Mouse (Mus musculus) testis, postnatal 14 days (tissue): ENCODE data around the gene Ubqln1.

ENCODE experiments used
- DNase-seq: peaks from one replicate; pipeline ENCODE4 v3.0.0; 2021; ENCODE audit warnings: low spot score

The Ubqln1 gene

DNA sequence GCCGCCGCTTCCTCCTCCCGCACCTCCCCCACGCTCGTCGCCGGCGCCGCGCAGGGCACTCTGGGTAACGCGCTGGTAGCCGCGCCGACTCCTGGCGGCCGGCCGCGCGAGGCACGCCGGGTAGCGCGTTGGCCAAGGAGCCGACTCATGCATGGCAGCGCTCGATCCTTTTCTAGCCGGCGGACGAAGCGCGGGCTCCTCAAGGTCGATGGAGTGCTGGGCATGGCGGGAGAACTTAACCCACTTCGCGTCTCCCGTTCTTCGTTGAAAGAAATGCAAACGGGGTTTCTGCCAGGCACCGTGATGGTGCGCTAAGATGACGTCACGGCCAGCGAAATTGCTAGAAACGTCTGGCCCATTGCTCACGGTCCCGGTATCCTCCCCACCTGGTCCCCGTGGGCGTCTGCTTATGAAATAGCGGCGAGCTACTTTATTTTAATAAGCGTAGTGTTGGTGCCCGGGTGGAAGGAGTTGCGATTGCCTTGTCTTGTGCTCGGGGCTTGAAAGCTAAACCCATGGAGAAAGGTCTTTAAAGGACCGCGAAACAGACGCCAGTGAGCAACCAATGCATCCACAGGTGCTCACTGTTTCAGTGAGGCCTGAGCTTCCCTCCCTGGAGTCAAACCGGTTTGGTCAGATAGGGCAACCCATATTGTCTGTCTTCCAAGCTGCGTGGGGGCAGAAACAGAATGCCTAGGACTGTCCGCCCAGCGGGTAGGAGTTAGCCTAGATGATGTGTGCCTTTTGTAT lies at the start of gene Ubqln1:
Gene Ubqln1, minus strand, starts transcription at position 62 of the 750 bp plus-strand sequence.
- DNase-seq, result peak; percentile 87

DNA sequence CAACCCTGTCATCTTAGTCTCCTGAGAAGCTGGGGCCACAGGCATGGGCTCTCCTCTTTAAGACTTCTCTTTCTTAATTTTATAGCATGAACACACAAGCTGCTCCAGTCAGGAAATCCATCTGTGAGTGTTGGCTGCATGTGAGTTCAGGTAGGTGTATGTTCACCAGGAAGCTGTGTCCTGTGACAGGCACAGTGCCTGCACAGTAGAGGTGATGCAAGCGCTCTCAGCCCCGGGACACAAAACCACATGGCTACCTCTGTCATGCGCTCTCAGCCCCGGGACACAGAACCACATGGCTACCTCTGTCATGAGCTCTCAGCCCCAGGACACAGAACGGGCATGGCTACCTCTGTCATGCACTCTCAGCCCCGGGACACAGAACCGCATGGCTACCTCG lies 48.1 kb upstream of the Ubqln1 start:
- no peak for DNase-seq

DNA sequence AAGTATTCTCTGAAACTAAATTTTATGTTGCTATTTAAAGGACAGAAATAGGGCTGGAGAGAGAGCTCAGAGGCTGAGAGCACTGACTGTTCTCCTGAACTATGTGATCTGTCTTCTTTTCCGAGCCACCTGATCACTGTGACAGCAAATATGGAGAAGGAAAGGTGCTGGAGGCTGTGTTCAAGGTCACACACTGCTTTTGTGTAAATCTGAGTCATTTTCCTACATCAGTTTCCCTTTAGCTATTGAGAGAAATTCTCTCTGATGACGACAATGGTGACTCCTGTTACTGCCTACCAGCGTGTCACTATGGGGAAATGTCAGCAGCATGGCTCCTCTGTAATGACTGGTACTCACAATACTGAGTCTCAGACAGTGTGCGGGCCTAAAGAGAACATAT lies 46.2 kb upstream of the Ubqln1 start:
- peak; percentile 2 for DNase-seq

DNA sequence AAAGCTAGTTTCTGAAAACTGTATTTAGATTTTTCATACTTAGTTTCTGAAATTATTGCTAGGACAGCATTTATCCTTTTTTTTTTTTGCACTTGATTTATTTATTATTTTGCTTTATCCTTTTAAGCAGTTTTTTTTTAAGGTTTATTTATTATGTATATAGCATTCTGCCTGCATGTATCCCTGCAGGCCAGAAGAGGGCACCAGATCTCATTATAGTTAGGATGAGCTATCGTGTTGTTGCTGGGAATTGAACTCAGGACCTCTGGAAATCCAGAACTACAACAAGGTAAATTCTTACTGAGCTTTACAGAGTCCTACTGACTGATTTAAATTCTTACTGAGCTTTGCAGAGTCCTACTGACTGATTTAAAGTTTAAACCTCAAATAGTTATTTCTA lies 37.8 kb upstream of the Ubqln1 start:
- DNase-seq, result no peak

DNA sequence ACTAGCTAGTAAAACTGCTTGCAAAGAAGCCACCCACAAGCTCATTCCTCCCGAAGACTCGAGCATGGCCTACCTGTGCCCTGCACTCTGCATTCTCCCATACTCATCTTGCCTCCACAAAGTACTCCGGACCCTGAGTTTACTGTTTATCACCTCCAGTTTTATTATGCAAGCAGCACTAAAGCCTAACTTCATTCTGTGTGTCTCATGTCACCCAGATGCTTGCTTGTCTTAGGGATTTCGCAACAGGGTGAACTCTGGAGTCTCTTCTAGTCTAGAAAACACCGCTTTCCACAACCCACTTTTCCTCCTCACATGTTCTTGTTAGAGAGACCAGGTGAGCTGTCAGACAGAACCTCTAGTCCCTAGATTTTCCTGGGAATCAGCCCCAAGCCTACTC lies 33.5 kb upstream of the Ubqln1 start:
- DNase-seq, result no peak

DNA sequence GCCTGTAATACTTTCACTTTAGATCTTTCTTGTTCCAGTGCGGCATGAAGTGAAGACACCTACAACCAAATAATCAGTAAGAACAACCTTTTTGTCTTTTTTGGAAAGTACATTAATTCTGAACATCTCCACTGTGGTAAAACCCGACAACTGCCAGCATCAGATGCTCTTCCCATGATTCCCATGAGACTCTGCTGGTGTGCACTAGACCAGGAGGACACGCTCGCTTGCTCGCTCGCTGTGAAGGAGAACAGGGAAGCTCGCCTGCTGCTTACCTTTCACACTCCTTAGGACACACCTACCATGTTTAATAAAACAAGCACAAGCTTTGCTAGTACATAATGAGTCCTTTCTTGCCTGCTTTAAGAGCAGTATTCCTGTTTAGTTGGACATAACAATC lies 21.1 kb upstream of the Ubqln1 start:
- DNase-seq, result no peak

DNA sequence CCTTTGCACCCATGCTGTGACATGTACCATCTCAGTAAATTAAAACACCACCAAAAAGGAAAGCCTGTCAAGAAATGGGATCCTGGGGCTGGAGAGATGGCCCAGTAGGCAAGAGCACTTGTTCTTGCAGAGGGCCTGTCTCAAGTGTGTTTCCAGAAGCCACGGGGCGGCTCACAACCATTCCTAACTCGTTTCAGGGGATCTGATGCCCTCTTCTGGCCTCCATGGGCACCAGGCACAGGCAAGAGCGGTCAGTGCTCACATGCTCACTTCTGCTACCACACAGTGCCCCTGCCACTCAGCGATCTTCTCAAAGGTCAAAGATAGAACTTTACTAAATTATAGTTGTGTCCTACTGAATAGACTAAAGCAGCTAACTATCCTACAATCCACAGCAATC lies 17.2 kb upstream of the Ubqln1 start:
- no peak for DNase-seq

DNA sequence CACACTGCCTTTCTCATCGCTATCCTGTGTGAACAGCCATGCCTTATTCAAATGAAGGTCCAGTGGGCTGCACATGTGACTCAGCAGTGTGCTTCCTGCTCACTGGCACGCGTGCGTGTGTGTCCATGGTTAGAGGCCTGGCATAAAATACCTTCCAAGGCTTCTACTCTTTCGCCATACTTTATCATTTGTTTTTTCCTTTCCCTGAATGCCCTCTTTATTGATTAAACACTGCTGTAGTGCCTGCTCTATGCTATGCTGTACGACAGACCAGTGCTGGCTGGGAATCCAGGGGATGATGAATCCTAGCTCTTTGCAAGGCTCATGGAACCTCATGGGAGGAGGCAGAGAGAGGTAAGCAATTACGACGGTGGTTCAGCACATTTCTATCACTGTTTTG lies 16.6 kb upstream of the Ubqln1 start:
- DNase-seq, result no peak

DNA sequence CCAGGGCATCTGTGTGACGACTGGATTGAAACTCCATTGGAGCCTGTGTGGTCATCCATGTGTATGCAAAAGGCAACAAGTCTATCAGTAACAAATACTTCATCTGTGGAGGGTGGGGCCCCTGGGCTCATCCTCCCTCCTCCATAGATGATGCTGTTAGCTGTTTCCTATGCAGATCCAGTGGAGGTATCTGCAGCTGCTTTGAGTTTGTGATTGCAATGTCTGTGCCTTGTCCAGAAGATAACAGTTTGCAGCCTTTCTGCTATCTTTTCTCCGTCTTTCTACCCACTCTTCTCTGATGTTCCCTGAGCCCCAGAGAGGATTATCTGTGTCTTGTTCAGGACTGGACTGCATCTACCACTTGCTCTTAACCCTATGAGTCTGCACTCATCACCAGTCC lies 13.2 kb upstream of the Ubqln1 start:
- DNase-seq, result no peak

DNA sequence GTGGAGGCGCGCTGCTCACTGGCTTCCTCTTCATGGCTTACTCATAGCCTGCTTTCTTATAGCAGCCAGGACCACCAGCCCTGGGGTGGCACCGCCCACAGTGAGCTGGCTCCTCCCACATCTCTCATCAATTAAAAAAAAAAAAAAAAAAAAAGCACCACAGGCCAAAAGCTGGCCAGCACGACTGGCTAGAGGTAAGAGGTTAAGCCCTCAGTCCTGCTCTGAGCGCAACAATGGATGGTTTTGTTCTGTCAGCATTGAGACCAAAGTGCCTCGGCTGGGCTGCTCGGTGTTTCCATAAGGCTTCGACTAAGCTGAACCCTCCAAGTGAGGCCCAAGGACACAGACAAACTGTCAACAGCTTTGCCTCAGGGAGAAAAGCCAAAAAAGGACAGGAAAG lies 10.2 kb upstream of the Ubqln1 start:
- DNase-seq, result no peak

DNA sequence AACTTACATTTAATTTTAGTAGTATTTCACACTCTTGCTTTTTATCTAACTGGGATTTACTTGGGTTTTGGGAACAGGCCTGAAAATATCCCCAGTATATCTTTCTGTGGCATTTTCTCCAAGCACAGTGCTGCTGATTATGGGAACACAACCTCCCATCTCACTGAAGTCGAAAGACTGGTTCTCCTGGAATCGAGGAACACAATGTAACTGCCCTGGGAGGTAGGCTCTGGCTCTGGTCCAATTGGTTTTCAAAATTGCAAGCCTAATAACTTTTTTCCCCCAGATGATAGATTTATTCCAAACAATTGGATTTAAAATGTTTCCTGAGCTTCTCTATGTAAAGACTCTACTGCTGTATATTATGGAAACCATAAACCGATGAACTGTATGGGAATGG lies 4.8 kb upstream of the Ubqln1 start:
- peak; percentile 74 for DNase-seq

DNA sequence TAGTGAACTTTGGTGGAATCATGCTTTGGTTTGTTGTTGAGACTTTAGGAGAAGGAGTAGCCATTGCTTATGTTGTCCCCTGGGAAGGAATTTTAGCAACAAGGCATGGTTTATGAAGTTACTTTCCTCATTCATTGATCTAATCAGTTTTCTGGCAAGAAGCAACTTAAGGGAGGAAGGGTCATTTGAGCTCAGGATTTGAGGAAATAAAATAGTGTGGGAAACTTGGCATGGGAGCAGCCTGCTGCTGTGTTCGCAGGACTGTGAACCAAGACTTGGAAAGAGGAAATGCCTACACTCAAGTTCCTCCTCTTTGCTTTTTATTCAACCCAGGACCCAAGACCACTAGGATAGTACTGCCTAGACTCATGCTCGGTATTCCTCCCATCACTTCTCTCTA lies 2.1 kb upstream of the Ubqln1 start:
- no peak for DNase-seq

DNA sequence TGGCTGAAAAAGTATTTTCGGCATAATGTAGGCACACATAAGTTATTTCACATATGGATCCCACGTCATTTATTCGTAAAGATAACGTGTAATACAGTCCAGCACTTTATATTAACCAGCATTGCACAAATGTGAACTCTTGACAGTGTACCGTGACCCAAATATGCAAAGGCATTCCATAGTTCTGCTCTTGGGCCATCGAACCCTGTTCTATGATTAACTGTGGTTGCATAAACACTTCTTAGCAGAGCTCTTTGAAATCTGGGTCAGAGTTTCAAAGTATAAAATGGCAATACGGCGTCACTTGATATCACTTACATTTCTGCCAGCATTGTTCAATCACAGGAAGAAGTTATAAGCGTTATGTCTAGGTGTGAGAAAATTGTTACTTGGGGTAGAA lies 942 bp upstream of the Ubqln1 start:
- no peak for DNase-seq

DNA sequence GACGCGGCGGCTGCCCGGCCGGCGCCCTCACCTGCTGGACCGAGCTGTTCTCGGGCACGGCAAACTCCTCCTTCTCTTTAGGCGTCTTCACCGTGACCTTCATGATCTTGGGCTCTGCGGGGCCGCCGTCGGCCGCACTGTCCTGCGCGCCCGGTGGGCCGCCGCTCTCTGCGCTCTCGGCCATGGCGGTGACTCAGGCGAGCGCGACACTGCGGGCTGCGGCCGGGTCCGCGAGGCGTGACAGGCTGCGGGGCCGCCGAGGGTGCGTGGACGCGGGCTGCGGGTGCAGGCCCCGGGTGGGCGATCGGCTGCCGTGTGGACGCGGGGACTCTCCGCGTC lies 231 bp downstream of the Ubqln1 start:
- no peak for DNase-seq

DNA sequence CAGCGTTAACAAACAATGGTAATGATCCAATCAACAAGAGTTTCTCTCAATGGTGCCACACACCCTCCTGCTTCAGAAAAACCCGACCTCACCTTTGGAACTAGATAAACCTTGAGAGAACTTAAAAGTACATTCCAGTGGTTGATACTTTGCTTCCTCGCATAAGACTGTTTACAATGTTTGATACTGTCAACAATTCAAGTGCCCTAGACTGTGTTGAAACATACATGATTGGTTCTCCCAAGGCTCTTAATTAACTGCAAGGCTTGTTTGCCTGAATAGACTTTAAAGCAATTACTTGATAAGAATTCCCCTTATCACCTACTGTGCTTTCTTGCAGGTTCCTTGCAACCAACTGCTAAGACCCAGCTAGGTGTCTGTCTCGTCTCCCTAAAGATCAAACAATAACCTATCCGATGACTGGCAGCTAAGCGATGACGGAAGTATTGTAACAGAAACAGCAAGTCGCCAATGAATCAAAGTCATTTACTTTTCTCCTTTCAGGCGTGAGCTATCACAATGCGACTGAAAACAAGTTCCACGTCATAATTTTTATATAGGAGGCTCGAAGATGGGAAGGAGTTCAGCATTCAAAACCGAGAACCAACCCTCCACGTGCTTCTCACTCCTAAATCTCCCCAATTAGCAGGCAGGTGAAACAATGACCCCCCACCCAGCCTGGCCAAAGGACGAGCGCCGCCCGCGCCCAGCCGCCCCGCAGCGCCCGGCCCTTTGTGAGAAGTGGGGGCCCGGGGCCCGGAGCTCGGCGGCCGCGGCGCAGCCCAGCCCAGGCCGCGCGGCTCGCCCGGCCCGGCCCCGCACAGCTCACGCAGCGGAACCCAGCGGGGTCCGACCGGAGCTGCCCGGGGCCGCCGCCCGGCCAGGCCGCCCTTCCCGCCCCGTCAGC lies 854 bp downstream of the Ubqln1 start:
- DNase-seq, result peak; percentile 31

DNA sequence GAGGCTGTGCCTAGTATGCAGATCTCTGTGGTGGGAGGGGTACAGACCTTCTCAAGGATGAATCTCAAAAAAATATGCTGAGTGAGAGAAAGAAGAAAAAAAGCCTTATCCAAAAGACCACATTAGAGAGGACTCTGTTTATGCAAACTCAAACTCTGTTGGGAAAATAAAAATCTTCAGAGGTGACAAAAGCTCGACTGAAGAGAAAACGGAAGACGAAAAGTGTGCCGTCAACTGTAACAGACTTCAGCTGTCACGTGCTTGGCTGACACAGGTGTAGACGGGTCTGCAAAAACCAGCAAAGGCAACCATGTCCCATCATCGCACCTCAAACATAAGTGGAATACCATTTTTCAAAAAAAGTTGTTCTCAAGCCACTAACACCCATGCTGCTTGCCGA lies 1.7 kb downstream of the Ubqln1 start:
- no peak for DNase-seq

DNA sequence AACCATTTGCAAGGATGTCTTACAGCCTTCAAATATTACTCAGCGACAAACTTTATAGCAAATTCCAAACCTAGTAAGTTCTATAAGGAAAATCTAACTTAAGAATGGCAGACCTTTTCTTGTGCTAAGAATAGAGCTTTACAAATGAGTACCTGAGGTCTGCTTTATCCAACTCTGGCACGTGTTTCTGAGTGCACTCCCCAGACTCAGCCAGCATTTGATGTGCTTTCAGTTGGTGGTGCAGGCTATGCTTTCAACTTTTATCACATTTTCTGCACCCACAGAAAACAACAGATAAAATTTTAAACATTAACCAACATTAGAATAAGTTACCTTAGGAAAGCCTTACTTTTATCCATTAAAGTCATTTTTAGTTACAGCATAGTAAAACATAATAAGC lies 2.9 kb downstream of the Ubqln1 start:
- no peak for DNase-seq

DNA sequence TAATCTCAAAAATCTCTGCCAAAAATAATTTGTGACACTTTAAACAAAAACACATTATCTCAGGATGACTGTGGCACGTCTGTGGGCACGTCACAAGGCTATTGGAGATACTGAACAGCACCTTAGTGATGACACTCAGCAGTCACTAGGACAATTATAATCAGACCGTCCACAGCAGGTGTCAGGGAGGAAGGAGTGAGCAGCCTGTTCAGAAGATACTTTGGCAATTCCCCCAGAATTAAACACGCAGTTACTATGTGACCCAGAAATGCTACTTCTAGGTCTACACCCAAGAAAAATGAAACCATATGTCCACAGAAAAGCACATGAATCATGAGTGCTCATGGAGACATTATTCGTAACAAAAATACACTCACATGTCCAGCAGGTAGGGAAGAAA lies 5.0 kb downstream of the Ubqln1 start:
- no peak for DNase-seq

DNA sequence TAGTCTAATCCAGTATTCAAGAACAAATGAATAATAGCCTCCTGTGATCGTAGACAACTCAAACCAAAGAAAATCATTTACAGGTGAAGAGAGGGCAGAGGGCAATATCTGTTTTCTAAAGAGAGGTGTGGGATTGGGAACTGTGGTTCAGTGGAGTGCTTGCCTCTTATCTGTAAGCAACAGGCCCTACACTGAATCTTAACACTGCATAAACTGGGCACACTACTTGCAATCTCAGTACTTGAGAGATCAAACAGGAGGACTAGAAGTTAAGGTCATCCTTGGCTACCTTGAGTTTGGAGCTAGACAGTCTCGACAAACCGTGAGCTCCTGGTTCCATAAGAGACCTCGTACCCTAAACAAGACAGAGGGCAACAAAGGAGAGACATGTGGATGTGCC lies 9.4 kb downstream of the Ubqln1 start:
- DNase-seq, result no peak

DNA sequence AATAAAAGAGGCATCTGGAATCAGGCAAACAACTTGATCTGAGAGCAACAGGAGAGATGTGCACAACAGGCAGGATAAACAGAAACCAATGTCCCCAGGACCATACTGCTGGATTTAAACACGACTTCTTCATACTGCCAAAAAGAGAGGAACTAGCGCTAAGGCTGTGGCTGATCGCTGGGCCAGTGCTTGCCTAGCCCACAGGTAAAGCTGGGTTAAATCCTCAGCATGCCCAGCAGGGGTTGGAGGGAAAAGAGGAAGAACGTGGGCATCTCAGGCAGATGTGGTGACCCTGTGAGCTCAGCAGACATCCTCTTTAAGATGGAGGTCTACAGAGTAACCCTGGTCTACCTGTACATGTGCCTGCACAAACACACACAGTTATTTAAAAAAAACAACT lies 10.5 kb downstream of the Ubqln1 start:
- no peak for DNase-seq

DNA sequence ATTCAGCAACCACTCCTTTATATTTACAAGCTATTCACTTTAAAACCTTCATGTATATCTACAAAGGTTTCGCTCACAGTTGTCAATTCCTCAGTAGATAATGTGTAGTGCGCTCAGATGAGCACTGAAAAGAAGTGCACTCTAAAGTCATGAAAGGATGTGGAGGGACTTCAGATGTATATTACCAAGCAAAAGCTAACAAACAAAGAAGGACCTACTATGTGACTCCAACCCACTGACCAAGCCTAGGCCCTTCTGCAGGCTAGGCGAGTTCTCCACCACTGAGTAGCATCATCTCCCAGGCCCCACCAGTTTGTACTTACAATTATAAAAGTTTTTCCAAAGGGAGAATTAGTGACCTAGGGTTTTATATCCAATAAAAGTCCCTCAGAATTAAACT lies 11.3 kb downstream of the Ubqln1 start:
- DNase-seq, result no peak

DNA sequence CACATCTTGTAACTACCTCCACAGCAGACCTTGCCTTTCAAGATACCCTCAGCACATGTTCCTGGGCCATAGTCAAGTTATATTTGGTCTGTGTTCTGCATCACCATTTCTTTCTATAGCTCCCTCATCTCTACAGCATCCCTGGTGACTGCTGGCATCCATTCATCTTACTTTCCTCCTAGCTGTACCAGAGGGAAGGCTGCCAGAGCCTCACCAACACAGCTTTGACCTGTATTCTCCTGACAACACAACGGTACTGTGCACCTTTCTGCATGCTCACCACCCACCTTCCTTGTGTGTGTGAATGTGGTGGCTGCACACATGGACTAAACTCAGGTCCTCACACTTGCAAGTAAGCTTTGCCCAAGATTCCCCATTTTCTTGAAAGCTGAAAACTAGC lies 12.6 kb downstream of the Ubqln1 start:
- DNase-seq, result no peak

DNA sequence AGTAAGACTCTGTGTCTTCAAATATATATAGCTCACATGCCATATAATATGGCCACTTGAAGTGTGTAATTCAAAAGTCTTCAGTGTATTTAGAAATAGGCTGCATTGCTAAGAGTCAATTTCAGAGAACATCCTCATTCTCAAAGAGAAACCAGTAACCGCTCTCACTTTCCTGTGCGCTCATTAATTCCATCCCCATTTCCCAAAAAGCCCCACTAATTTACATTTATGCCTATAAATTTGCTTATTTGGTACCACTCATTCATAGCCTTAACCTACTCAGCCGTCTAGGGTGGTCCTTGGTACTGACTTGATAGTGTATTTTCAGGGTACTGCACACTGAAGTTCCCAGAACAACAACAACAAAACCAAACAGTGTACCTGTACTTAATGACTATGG lies 13.5 kb downstream of the Ubqln1 start:
- no peak for DNase-seq

DNA sequence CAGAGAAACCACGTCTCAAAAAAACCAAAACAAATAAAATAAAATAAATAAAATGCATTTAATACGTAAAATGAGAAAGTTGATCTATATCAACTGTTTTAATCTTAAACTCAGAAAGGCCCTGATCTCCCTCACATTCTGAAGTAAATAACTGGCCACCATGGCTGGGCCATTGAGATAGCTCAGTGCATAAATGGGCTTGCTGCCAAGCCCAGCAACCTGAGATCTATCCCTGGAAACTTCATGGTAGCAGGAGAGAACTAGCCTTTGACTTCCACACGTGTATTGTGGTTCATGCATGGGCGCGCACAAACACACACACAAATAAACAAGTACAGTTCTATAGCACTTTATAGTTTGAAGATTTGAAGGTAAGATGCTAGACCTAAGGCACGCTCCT lies 14.1 kb downstream of the Ubqln1 start:
- DNase-seq, result no peak
